Mouse (Mus musculus) limb, embryonic 13.5 days (tissue): ENCODE measurements around the gene Scmh1. TPM values are rescaled to one million over a fixed set of nuclear protein-coding genes. Genes with fewer than 3 reads are reported as not detected.
A peak's percentile ranks its signal among the peaks of the same experiment; 100 is the strongest.

Experiments used
- ATAC-seq: fragments of 200-750 bp; cut with Nextera tagmentation; 2 replicates; pipeline ENCODE4 v1.8.0; 2017; ENCODE audit warnings: low read depth, moderate number of reproducible peaks, moderate TSS enrichment; ENCODE audit not compliant: low FRiP score
- H3K27ac ChIP-seq: fragments of 300-500 bp; sonication (generic); 2 replicates; pipeline ENCODE4 v1.5.1; 2015; ENCODE audit warnings: inconsistent platforms, mild to moderate bottlenecking, moderate library complexity
- H3K27me3 ChIP-seq: fragments of 300-500 bp; sonication (generic); 2 replicates; pipeline ENCODE4 v1.6.1; 2015; ENCODE audit warnings: mild to moderate bottlenecking, inconsistent platforms
- H3K36me3 ChIP-seq: fragments of 300-500 bp; sonication (generic); 2 replicates; pipeline ENCODE4 v1.6.1; 2015; ENCODE audit warnings: inconsistent platforms, mild to moderate bottlenecking, moderate library complexity
- H3K4me1 ChIP-seq: fragments of 300-500 bp; sonication (generic); 2 replicates; pipeline ENCODE4 v1.6.1; 2015; ENCODE audit warnings: inconsistent platforms
- H3K4me2 ChIP-seq: fragments of 300-500 bp; sonication (generic); replicated peaks from 2 replicates; pipeline ENCODE4 v1.6.1; 2015; ENCODE audit warnings: inconsistent platforms, mild to moderate bottlenecking, moderate library complexity
- H3K4me3 ChIP-seq: fragments of 300-500 bp; sonication (generic); 2 replicates; pipeline ENCODE4 v1.5.1; 2015; ENCODE audit warnings: moderate library complexity, mild to moderate bottlenecking, inconsistent platforms
- H3K9ac ChIP-seq: fragments of 300-500 bp; sonication (generic); 2 replicates; pipeline ENCODE4 v1.6.1; 2015; ENCODE audit warnings: mild to moderate bottlenecking, inconsistent platforms
- H3K9me3 ChIP-seq: fragments of 300-500 bp; sonication (generic); 2 replicates; pipeline ENCODE4 v1.6.1; 2016; ENCODE audit warnings: inconsistent platforms
- WGBS: fragments of 180-500 bp; shearing (Covaris S2); methylation state at CpG from one replicate; pipeline ENCODE4 v1.1.7; 2015; 5-methylcytosine and 5-hydroxymethylcytosine counted together
- polyA plus RNA-seq: library from polyadenylated mRNA; unstranded; fragments of >200 nt; fragmentation: Nextera tagmentation; extraction: Ambion mirVana; gene quantifications from 2 replicates; pipeline ENCODE4 v1.2.1, GENCODE M21; 2015

The Scmh1 gene
- polyA plus RNA-seq, 1 experiment from 2014 or later: 47.1 TPM

GRCm38 (mm10) chr4:120516491-120516890 is 111.4 kb downstream of the Scmh1 start:
- H3K9ac ChIP-seq: no peak overlapping the region
- WGBS: 91% methylated on average over 7 of the region's 7 CpGs
- H3K27ac ChIP-seq: no peak overlapping the region
- no peak overlapping the region for H3K4me2 ChIP-seq
- no peaks in the 10 kb centered on the region for H3K4me1 ChIP-seq
- H3K9me3 ChIP-seq: no peaks in the 10 kb centered on the region
- H3K36me3 ChIP-seq: peaks cover 75% of the 10 kb centered on the region
- ATAC-seq: no peak
- no peaks in the 10 kb centered on the region for H3K27me3 ChIP-seq
- H3K4me3 ChIP-seq: no peak overlapping the region

- H3K4me1 ChIP-seq: no peaks in the 10 kb centered on the region
- H3K27ac ChIP-seq: no peak overlapping the region
- H3K4me2 ChIP-seq: no peak overlapping the region
- no peak for ATAC-seq
- 93% methylated on average over 7 of the region's 7 CpGs for WGBS
- H3K36me3 ChIP-seq: peaks cover 79% of the 10 kb centered on the region
- H3K4me3 ChIP-seq: no peak overlapping the region
- H3K9ac ChIP-seq: no peak overlapping the region
- H3K9me3 ChIP-seq: no peaks in the 10 kb centered on the region
- no peaks in the 10 kb centered on the region for H3K27me3 ChIP-seq
Observed at GRCm38 (mm10) chr4:120516907-120517306, 111.8 kb downstream of the Scmh1 start.

- Histone ChIP-seq H3K4me1 (no peaks in the 10 kb centered on the region), H3K4me2 (no peak overlapping the region), H3K27me3 (no peaks in the 10 kb centered on the region), H3K36me3 (peaks cover 82% of the 10 kb centered on the region), H3K27ac (no peak overlapping the region), H3K9me3 (no peaks in the 10 kb centered on the region), H3K9ac (no peak overlapping the region), H3K4me3 (no peak overlapping the region)
- ATAC-seq: no peak
- WGBS: 80% methylated on average over 4 of the region's 4 CpGs
Observed at GRCm38 (mm10) chr4:120517335-120517734, 112.3 kb downstream of the Scmh1 start.

GRCm38 (mm10) chr4:120521761-120522160 is 116.7 kb downstream of the Scmh1 start:
- Histone ChIP-seq H3K4me1 (no peaks in the 10 kb centered on the region), H3K36me3 (peaks cover 96% of the 10 kb centered on the region), H3K9me3 (no peaks in the 10 kb centered on the region), H3K4me2 (no peak overlapping the region), H3K27ac (no peak overlapping the region), H3K27me3 (no peaks in the 10 kb centered on the region), H3K4me3 (no peak overlapping the region), H3K9ac (no peak overlapping the region)
- ATAC-seq: no peak
- 60% methylated on average over 5 of the region's 5 CpGs for WGBS

GRCm38 (mm10) chr4:120522351-120522750 is 117.3 kb downstream of the Scmh1 start:
- Histone ChIP-seq H3K9ac (no peak overlapping the region), H3K4me2 (no peak overlapping the region), H3K27me3 (no peaks in the 10 kb centered on the region), H3K36me3 (peaks cover 92% of the 10 kb centered on the region), H3K27ac (no peak overlapping the region), H3K9me3 (no peaks in the 10 kb centered on the region), H3K4me3 (no peak overlapping the region), H3K4me1 (no peaks in the 10 kb centered on the region)
- ATAC-seq: no peak
- 91% methylated on average over 4 of the region's 4 CpGs for WGBS

GRCm38 (mm10) chr4:120523092-120523491 is 118.0 kb downstream of the Scmh1 start:
- peaks cover 91% of the 10 kb centered on the region for H3K36me3 ChIP-seq
- 95% methylated on average over 3 of the region's 3 CpGs for WGBS

GRCm38 (mm10) chr4:120528171-120528570 is 123.1 kb downstream of the Scmh1 start:
- no peaks in the 10 kb centered on the region for H3K9me3 ChIP-seq
- H3K27ac ChIP-seq: no peak overlapping the region
- H3K4me3 ChIP-seq: no peak overlapping the region
- H3K4me1 ChIP-seq: no peaks in the 10 kb centered on the region
- H3K36me3 ChIP-seq: peaks cover 86% of the 10 kb centered on the region
- H3K27me3 ChIP-seq: no peaks in the 10 kb centered on the region
- no peak overlapping the region for H3K4me2 ChIP-seq
- WGBS: 85% methylated on average over 9 of the region's 9 CpGs
- ATAC-seq: no peak
- no peak overlapping the region for H3K9ac ChIP-seq

More at GRCm38 (mm10) chr4:120523092-120523491, 118.0 kb downstream of the Scmh1 start:
- Histone ChIP-seq H3K4me3 (no peak overlapping the region), H3K9ac (no peak overlapping the region), H3K9me3 (no peaks in the 10 kb centered on the region), H3K27me3 (no peaks in the 10 kb centered on the region), H3K27ac (no peak overlapping the region), H3K4me1 (no peaks in the 10 kb centered on the region), H3K4me2 (no peak overlapping the region)
- ATAC-seq: no peak

GRCm38 (mm10) chr4:120531986-120532385 is 126.9 kb downstream of the Scmh1 start, which contains the start of gene Slfnl1:
Slfnl1 (plus strand) TSS chr4:120532231.
- H3K9ac ChIP-seq: no peak within 1 kb of the TSS
- H3K36me3 ChIP-seq: peaks cover 66% of the 10 kb centered on the region
- no peak within 1 kb of the TSS for H3K27ac ChIP-seq
- no peaks in the 10 kb centered on the region for H3K9me3 ChIP-seq
- H3K27me3 ChIP-seq: no peaks in the 10 kb centered on the region
- no peak for ATAC-seq
- WGBS: 87% methylated on average over 6 of the region's 6 CpGs
- no peak within 1 kb of the TSS for H3K4me3 ChIP-seq
- H3K4me2 ChIP-seq: no peak within 1 kb of the TSS
- H3K4me1 ChIP-seq: no peaks in the 10 kb centered on the region

- Histone ChIP-seq H3K27ac (no peak overlapping the region), H3K4me3 (no peak overlapping the region), H3K9me3 (no peaks in the 10 kb centered on the region), H3K9ac (no peak overlapping the region), H3K4me2 (no peak overlapping the region), H3K27me3 (no peaks in the 10 kb centered on the region), H3K4me1 (no peaks in the 10 kb centered on the region), H3K36me3 (peaks cover 63% of the 10 kb centered on the region)
- 93% methylated on average over 10 of the region's 10 CpGs for WGBS
- ATAC-seq: no peak
Observed at GRCm38 (mm10) chr4:120538664-120539063, 133.6 kb downstream of the Scmh1 start.

GRCm38 (mm10) chr4:120544896-120545295 is 139.8 kb downstream of the Scmh1 start:
- no peak for ATAC-seq
- no peaks in the 10 kb centered on the region for H3K27me3 ChIP-seq
- 79% methylated on average over 1 of the region's 1 CpGs for WGBS

GRCm38 (mm10) chr4:120556592-120556991 is 151.5 kb downstream of the Scmh1 start:
- no peak overlapping the region for H3K9ac ChIP-seq
- H3K9me3 ChIP-seq: no peaks in the 10 kb centered on the region
- peaks cover 88% of the 10 kb centered on the region for H3K36me3 ChIP-seq

More at GRCm38 (mm10) chr4:120544896-120545295, 139.8 kb downstream of the Scmh1 start:
- no peaks in the 10 kb centered on the region for H3K4me1 ChIP-seq
- no peak overlapping the region for H3K9ac ChIP-seq
- H3K36me3 ChIP-seq: peaks cover 95% of the 10 kb centered on the region
- no peak overlapping the region for H3K4me2 ChIP-seq
- no peaks in the 10 kb centered on the region for H3K9me3 ChIP-seq
- H3K4me3 ChIP-seq: no peak overlapping the region
- H3K27ac ChIP-seq: no peak overlapping the region

GRCm38 (mm10) chr4:120565726-120566125 is 160.6 kb downstream of the Scmh1 start:
- Histone ChIP-seq H3K9ac (no peak overlapping the region), H3K9me3 (no peaks in the 10 kb centered on the region), H3K4me1 (peaks cover 21% of the 10 kb centered on the region), H3K27ac (no peak overlapping the region), H3K27me3 (no peaks in the 10 kb centered on the region), H3K4me2 (no peak overlapping the region), H3K36me3 (peaks cover 43% of the 10 kb centered on the region), H3K4me3 (no peak overlapping the region)
- ATAC-seq: no peak
- 78% methylated on average over 2 of the region's 2 CpGs for WGBS

More at GRCm38 (mm10) chr4:120556592-120556991, 151.5 kb downstream of the Scmh1 start:
- H3K4me1 ChIP-seq: no peaks in the 10 kb centered on the region
- no peak overlapping the region for H3K4me2 ChIP-seq
- no peaks in the 10 kb centered on the region for H3K27me3 ChIP-seq
- no peak overlapping the region for H3K4me3 ChIP-seq
- no peak overlapping the region for H3K27ac ChIP-seq
- whole genome bisulfite sequencing: 95% methylated on average over 6 of the region's 6 CpGs
- ATAC-seq: no peak

- ATAC-seq: no peak
- Histone ChIP-seq H3K4me3 (peak overlapping the region; percentile 75), H3K27ac (peak overlapping the region; percentile 69), H3K9me3 (no peaks in the 10 kb centered on the region), H3K9ac (0 out of 2 replicates have a peak overlapping the region, but pooled peaks have one; percentile 53), H3K4me1 (peaks cover 31% of the 10 kb centered on the region), H3K27me3 (no peaks in the 10 kb centered on the region), H3K36me3 (peaks cover 26% of the 10 kb centered on the region), H3K4me2 (peak overlapping the region; percentile 78)
- 24% methylated on average over 5 of the region's 5 CpGs for WGBS
Observed at GRCm38 (mm10) chr4:120568005-120568404, 162.9 kb downstream of the Scmh1 start.
